Mouse (Mus musculus) liver, adult 2 months (tissue): Measurements from ENCODE around the gene Slc43a2.

ENCODE experiments used
- CTCF ChIP-seq: fragments of 200-500 bp; IDR thresholded peaks from 2 replicates; pipeline ENCODE4 v1.5.1; 2011; ENCODE audit warnings: low read depth, low read length, control low read depth
- POLR2A ChIP-seq: fragments of 200-500 bp; IDR thresholded peaks from 2 replicates; pipeline ENCODE4 v1.6.1; 2011; ENCODE audit warnings: low read length, control low read depth; ENCODE audit not compliant: insufficient read depth; ENCODE audit errors: extremely low read depth

- TF ChIP-seq POLR2A, result no peak
- TF ChIP-seq CTCF, result no peak
These were observed 585 bp upstream of the Slc43a2 start for GRCm38 (mm10) chr11:75530845-75531373.
